Mouse (Mus musculus): ENCODE results near the gene Il15.

Il15 gene

GRCm38 (mm10) chr8:82402686-82403330 lies at the start of gene Il15:
Gene Il15, minus strand, starts transcription at chr8:82403222.
- peak; percentile 77 to 85 for DNase-seq

GRCm38 (mm10) chr8:82444897-82445296 lies 41.9 kb upstream of the Il15 start:
- DNase-seq = no peak

- DNase-seq = peak; percentile 51 to 54
Observed at GRCm38 (mm10) chr8:82416587-82417340, 13.7 kb upstream of the Il15 start.

- DNase-seq = no peak
Observed at GRCm38 (mm10) chr8:82415485-82415884, 12.5 kb upstream of the Il15 start.

- no peak for DNase-seq
Observed at GRCm38 (mm10) chr8:82410135-82410534, 7.1 kb upstream of the Il15 start.

GRCm38 (mm10) chr8:82407060-82407459 lies 4.0 kb upstream of the Il15 start:
- DNase-seq = no peak

GRCm38 (mm10) chr8:82404068-82404467 lies 1.0 kb upstream of the Il15 start:
- DNase-seq = no peak

- peak; percentile 67 to 77 for DNase-seq
Observed at GRCm38 (mm10) chr8:82402261-82402685, 749 bp downstream of the Il15 start.

GRCm38 (mm10) chr8:82401490-82401889 lies 1.5 kb downstream of the Il15 start:
- DNase-seq = no peak

- no peak for DNase-seq
Observed at GRCm38 (mm10) chr8:82401059-82401458, 2.0 kb downstream of the Il15 start.

- no peak for DNase-seq
Observed at GRCm38 (mm10) chr8:82400376-82400775, 2.6 kb downstream of the Il15 start.

- no peak for DNase-seq
Observed at GRCm38 (mm10) chr8:82398546-82398945, 4.5 kb downstream of the Il15 start.

GRCm38 (mm10) chr8:82391258-82391657 lies 11.8 kb downstream of the Il15 start:
- DNase-seq = no peak

- no peak for DNase-seq
Observed at GRCm38 (mm10) chr8:82388356-82388902, 14.6 kb downstream of the Il15 start.

GRCm38 (mm10) chr8:82387614-82388013 lies 15.4 kb downstream of the Il15 start:
- DNase-seq = no peak

GRCm38 (mm10) chr8:82385867-82386266 lies 17.2 kb downstream of the Il15 start:
- DNase-seq = no peak

- DNase-seq = no peak
Observed at GRCm38 (mm10) chr8:82384458-82385234, 18.4 kb downstream of the Il15 start.

GRCm38 (mm10) chr8:82383346-82383745 lies 19.7 kb downstream of the Il15 start:
- peak in 1 of 2 experiments; percentile 23 for DNase-seq

- DNase-seq = no peak
Observed at GRCm38 (mm10) chr8:82382316-82382715, 20.7 kb downstream of the Il15 start.

GRCm38 (mm10) chr8:82374470-82374869 lies 28.6 kb downstream of the Il15 start:
- DNase-seq = no peak

- no peak for DNase-seq
Observed at GRCm38 (mm10) chr8:82372846-82373245, 30.2 kb downstream of the Il15 start.

GRCm38 (mm10) chr8:82370657-82371056 lies 32.4 kb downstream of the Il15 start:
- DNase-seq = no peak

GRCm38 (mm10) chr8:82361061-82361460 lies 42.0 kb downstream of the Il15 start:
- no peak for DNase-seq

Data from lung, postnatal 4 days (tissue).